Mouse (Mus musculus) midbrain, embryonic 12.5 days (tissue): Measurements from ENCODE around the gene Phf21a. TPM values are rescaled to one million over a fixed set of nuclear protein-coding genes. Genes with fewer than 3 reads are reported as not detected.

Experiments used
- ATAC-seq: fragments of 200-750 bp; cut with Nextera tagmentation; 2 replicates; pipeline ENCODE4 v1.8.0; 2017; ENCODE audit warnings: low read depth, moderate TSS enrichment, moderate library complexity; ENCODE audit not compliant: low FRiP score
- H3K27ac ChIP-seq: fragments of 300-500 bp; sonication (generic); replicated peaks from 2 replicates; pipeline ENCODE4 v1.5.1; 2016; ENCODE audit warnings: mild to moderate bottlenecking
- H3K27me3 ChIP-seq: fragments of 300-500 bp; sonication (generic); 2 replicates; pipeline ENCODE4 v1.6.1; 2016; ENCODE audit warnings: mild to moderate bottlenecking
- H3K36me3 ChIP-seq: fragments of 300-500 bp; sonication (generic); 2 replicates; pipeline ENCODE4 v1.6.1; 2016
- H3K4me1 ChIP-seq: fragments of 300-500 bp; sonication (generic); 2 replicates; pipeline ENCODE4 v1.6.1; 2016
- H3K4me2 ChIP-seq: fragments of 300-500 bp; sonication (generic); replicated peaks from 2 replicates; pipeline ENCODE4 v1.6.1; 2016; ENCODE audit warnings: mild to moderate bottlenecking, moderate library complexity
- H3K4me3 ChIP-seq: fragments of 300-500 bp; sonication (generic); 2 replicates; pipeline ENCODE4 v1.5.1; 2016; ENCODE audit warnings: mild to moderate bottlenecking
- H3K9ac ChIP-seq: fragments of 300-500 bp; sonication (generic); replicated peaks from 2 replicates; pipeline ENCODE4 v1.6.1; 2016; ENCODE audit warnings: mild to moderate bottlenecking, moderate library complexity
- H3K9me3 ChIP-seq: fragments of 300-500 bp; sonication (generic); 2 replicates; pipeline ENCODE4 v1.6.1; 2016; ENCODE audit warnings: mild to moderate bottlenecking
- WGBS: fragments of 180-500 bp; shearing (Covaris S2); methylation state at CpG from one replicate; pipeline ENCODE4 v1.1.7; 2016; 5-methylcytosine and 5-hydroxymethylcytosine counted together
- polyA plus RNA-seq: library from polyadenylated mRNA; unstranded; fragments of >200 nt; fragmentation: Nextera tagmentation; extraction: Ambion mirVana; gene quantifications from 2 replicates; pipeline ENCODE4 v1.2.1, GENCODE M21; 2016

The Phf21a gene
- polyA plus RNA-seq, 1 experiment from 2014 or later: 45.6 TPM

- Histone ChIP-seq H3K9ac (no peak overlapping the region), H3K4me1 (no peaks in the 10 kb centered on the region), H3K4me3 (no peak overlapping the region), H3K9me3 (no peaks in the 10 kb centered on the region), H3K27ac (no peak overlapping the region), H3K36me3 (peaks cover 33% of the 10 kb centered on the region), H3K27me3 (no peaks in the 10 kb centered on the region), H3K4me2 (no peak overlapping the region)
- WGBS: 98% methylated on average over 2 of the region's 2 CpGs
- no peak for ATAC-seq
These were observed 154.8 kb downstream of the Phf21a start for GRCm38 (mm10) chr2:92247711-92248110.

- 89% methylated on average over 2 of the region's 2 CpGs for WGBS
- ATAC-seq: no peak
- Histone ChIP-seq H3K4me3 (no peak overlapping the region), H3K4me2 (no peak overlapping the region), H3K9ac (no peak overlapping the region), H3K27me3 (no peaks in the 10 kb centered on the region), H3K9me3 (no peaks in the 10 kb centered on the region), H3K4me1 (no peaks in the 10 kb centered on the region), H3K36me3 (peaks cover 29% of the 10 kb centered on the region), H3K27ac (no peak overlapping the region)
These were observed 157.6 kb downstream of the Phf21a start for GRCm38 (mm10) chr2:92250472-92250871.

- no peaks in the 10 kb centered on the region for H3K27me3 ChIP-seq
- no peaks in the 10 kb centered on the region for H3K4me1 ChIP-seq
- H3K4me2 ChIP-seq: no peak overlapping the region
- no peak overlapping the region for H3K27ac ChIP-seq
- peaks cover 24% of the 10 kb centered on the region for H3K36me3 ChIP-seq
- H3K9ac ChIP-seq: no peak overlapping the region
- H3K4me3 ChIP-seq: no peak overlapping the region
- 92% methylated on average over 5 of the region's 5 CpGs for WGBS
- no peak for ATAC-seq
- no peaks in the 10 kb centered on the region for H3K9me3 ChIP-seq
These were observed 160.9 kb downstream of the Phf21a start for GRCm38 (mm10) chr2:92253777-92254176.

- ATAC-seq: no peak
- Histone ChIP-seq H3K9ac (no peak overlapping the region), H3K36me3 (peaks cover 17% of the 10 kb centered on the region), H3K27me3 (no peaks in the 10 kb centered on the region), H3K4me3 (no peak overlapping the region), H3K27ac (no peak overlapping the region), H3K4me1 (no peaks in the 10 kb centered on the region), H3K9me3 (no peaks in the 10 kb centered on the region), H3K4me2 (no peak overlapping the region)
- WGBS: 78% methylated on average over 7 of the region's 7 CpGs
These were observed 163.2 kb downstream of the Phf21a start for GRCm38 (mm10) chr2:92256141-92256540.

- Histone ChIP-seq H3K4me1 (no peaks in the 10 kb centered on the region), H3K4me3 (no peak overlapping the region), H3K27me3 (no peaks in the 10 kb centered on the region), H3K36me3 (peaks cover 8% of the 10 kb centered on the region), H3K4me2 (no peak overlapping the region), H3K9ac (no peak overlapping the region), H3K9me3 (no peaks in the 10 kb centered on the region), H3K27ac (no peak overlapping the region)
- ATAC-seq: no peak
- 50% methylated on average over 4 of the region's 4 CpGs for WGBS
These were observed 164.5 kb downstream of the Phf21a start for GRCm38 (mm10) chr2:92257372-92257956.

- Histone ChIP-seq H3K4me2 (no peak overlapping the region), H3K36me3 (peaks cover 8% of the 10 kb centered on the region; the same call in 1 of the 2 replicates), H3K27me3 (no peaks in the 10 kb centered on the region), H3K27ac (no peak overlapping the region), H3K4me3 (no peak overlapping the region), H3K9me3 (no peaks in the 10 kb centered on the region), H3K9ac (no peak overlapping the region), H3K4me1 (no peaks in the 10 kb centered on the region)
- 98% methylated on average over 2 of the region's 2 CpGs for WGBS
- no peak for ATAC-seq
These were observed 167.0 kb downstream of the Phf21a start for GRCm38 (mm10) chr2:92259924-92260323.

GRCm38 (mm10) chr2:92266100-92266617 lies 173.2 kb downstream of the Phf21a start:
- Histone ChIP-seq H3K4me3 (no peak overlapping the region), H3K9ac (no peak overlapping the region), H3K4me1 (no peaks in the 10 kb centered on the region), H3K9me3 (no peaks in the 10 kb centered on the region), H3K27me3 (no peaks in the 10 kb centered on the region), H3K4me2 (no peak overlapping the region), H3K27ac (no peak overlapping the region), H3K36me3 (no peaks in the 10 kb centered on the region)
- WGBS: 79% methylated on average over 9 of the region's 9 CpGs
- no peak for ATAC-seq

- Histone ChIP-seq H3K9me3 (no peaks in the 10 kb centered on the region), H3K36me3 (no peaks in the 10 kb centered on the region), H3K27me3 (no peaks in the 10 kb centered on the region), H3K27ac (no peak overlapping the region), H3K9ac (no peak overlapping the region), H3K4me3 (no peak overlapping the region), H3K4me1 (no peaks in the 10 kb centered on the region), H3K4me2 (no peak overlapping the region)
- no peak for ATAC-seq
- WGBS: 93% methylated on average over 5 of the region's 5 CpGs
These were observed 176.3 kb downstream of the Phf21a start for GRCm38 (mm10) chr2:92269227-92269626.

- no peak overlapping the region for H3K4me3 ChIP-seq
- 74% methylated on average over 2 of the region's 2 CpGs for WGBS
- ATAC-seq: no peak
- H3K36me3 ChIP-seq: no peaks in the 10 kb centered on the region
- H3K9me3 ChIP-seq: no peaks in the 10 kb centered on the region
- no peak overlapping the region for H3K27ac ChIP-seq
- no peak overlapping the region for H3K4me2 ChIP-seq
- no peaks in the 10 kb centered on the region for H3K4me1 ChIP-seq
- H3K27me3 ChIP-seq: no peaks in the 10 kb centered on the region
- no peak overlapping the region for H3K9ac ChIP-seq
These were observed 179.6 kb downstream of the Phf21a start for GRCm38 (mm10) chr2:92272510-92272909.

- Histone ChIP-seq H3K9me3 (no peaks in the 10 kb centered on the region), H3K36me3 (no peaks in the 10 kb centered on the region), H3K27ac (no peak overlapping the region), H3K9ac (no peak overlapping the region), H3K4me2 (no peak overlapping the region), H3K27me3 (no peaks in the 10 kb centered on the region), H3K4me1 (no peaks in the 10 kb centered on the region), H3K4me3 (no peak overlapping the region)
- no peak for ATAC-seq
- WGBS: 87% methylated on average over 6 of the region's 6 CpGs
These were observed 180.3 kb downstream of the Phf21a start for GRCm38 (mm10) chr2:92273101-92273801.

- 0 out of 2 replicates have a peak, but pooled peaks cover 2% of the 10 kb centered on the region for H3K4me1 ChIP-seq
- no peak overlapping the region for H3K9ac ChIP-seq
- H3K27me3 ChIP-seq: no peaks in the 10 kb centered on the region
- H3K4me3 ChIP-seq: no peak overlapping the region
- no peak overlapping the region for H3K27ac ChIP-seq
- 93% methylated on average over 4 of the region's 4 CpGs for WGBS
- H3K9me3 ChIP-seq: no peaks in the 10 kb centered on the region
- H3K36me3 ChIP-seq: no peaks in the 10 kb centered on the region
- H3K4me2 ChIP-seq: no peak overlapping the region
- no peak for ATAC-seq
These were observed 180.9 kb downstream of the Phf21a start for GRCm38 (mm10) chr2:92273802-92274183.

GRCm38 (mm10) chr2:92277787-92278186 lies 184.9 kb downstream of the Phf21a start:
- no peak for ATAC-seq

More at GRCm38 (mm10) chr2:92277787-92278186, 184.9 kb downstream of the Phf21a start:
- 92% methylated on average over 3 of the region's 3 CpGs for WGBS
- Histone ChIP-seq H3K4me2 (no peak overlapping the region), H3K4me1 (peaks cover 5% of the 10 kb centered on the region; the same call in 1 of the 2 replicates), H3K9me3 (no peaks in the 10 kb centered on the region), H3K9ac (no peak overlapping the region), H3K27me3 (no peaks in the 10 kb centered on the region), H3K36me3 (no peaks in the 10 kb centered on the region), H3K4me3 (no peak overlapping the region), H3K27ac (no peak overlapping the region)
